Mouse (Mus musculus) gastrocnemius, adult 8-10 months (tissue): ENCODE measurements at regions not wholly inside any gene's neighbourhood (a gene's known extent, or its start where the extent isn't known, plus 50 kb on each side); places are given as distances from the start of the nearest gene placed in this dataset.

Experiments used
- DNase-seq, 2 experiments: peaks; one replicate each; pipeline ENCODE4 v3.0.0; 2022; ENCODE audit warnings: low spot score in 2 of 2

DNA sequence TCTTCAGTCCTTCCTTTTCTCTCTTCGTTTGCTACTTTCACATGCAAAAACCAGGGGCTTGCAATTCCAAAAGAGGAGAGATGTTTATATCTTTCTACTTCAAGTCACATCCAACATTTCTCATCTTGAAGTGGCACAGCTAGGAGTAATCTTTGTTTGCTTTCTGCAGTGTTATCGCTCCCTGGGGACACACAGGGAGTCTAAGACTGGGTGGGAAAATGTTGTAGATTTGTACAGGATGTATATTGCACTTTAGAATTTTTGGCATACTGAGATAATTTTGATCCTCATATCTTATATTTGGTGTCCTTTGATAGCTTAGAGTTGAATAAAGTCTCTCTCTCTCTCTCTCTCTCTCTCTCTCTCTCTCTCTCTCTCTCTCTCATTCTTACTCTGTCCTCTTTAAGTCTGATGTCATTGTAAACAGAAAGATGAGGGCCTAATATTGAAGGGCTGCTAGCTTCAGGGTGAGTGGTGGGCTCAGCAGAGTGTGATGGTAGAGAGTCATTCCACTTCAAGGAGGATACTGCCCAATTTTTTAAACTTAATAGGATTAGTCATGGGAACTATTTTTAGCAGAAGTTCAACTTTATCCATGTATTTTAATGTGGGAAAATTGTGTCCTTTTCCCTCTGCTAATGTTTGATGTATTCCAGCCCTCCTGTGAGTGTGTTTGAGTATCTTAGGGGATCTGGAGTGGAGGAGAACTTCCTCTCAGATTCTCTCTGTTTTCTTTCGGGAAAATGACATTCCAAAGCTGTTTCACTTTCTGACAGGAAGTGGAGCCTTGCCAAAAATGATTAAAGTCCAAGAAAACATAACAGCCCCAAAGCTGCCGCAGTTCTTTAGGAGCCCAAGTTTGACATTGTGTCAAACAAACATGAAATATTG, 397.3 kb upstream of the Zeb2 start:
- no peak for DNase-seq

DNA sequence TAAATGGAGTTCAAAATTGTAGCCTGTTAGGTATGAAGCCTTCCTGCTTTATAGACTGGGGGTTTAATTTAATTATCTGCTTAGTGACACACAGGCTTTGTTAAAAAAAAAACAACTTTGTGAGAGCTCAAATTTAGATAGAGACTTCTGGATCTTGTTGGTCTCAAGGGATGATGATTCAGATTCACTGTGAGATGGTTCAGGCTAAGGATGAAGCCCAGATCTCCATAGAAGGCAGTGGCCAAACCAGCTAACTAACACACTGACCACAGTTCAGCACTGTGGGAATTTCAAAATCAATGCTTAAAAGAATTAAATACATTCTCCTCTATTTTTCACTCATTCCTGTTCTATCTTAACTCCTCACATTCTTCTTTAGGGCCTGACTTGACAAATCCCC, 395.7 kb upstream of the Zeb2 start:
- no peak for DNase-seq

DNA sequence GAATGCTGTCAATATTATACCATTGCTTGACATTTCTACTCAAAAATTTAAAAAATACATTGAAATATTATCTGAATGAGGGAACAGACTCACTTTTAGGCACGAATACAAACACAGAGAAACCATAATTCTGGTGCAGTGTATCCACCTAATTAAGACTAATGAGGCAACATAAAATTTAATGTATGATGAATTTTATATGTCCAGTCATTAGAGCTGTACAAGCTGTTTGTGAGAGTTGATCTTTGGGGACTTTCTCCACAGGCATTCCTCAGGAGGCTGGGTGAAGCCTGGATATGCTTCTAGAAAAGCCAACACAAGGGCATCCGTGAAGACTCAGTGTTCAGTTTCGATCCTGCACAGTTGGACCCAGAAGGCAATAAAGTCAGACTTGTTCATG, 394.6 kb upstream of the Zeb2 start:
- no peak for DNase-seq

DNA sequence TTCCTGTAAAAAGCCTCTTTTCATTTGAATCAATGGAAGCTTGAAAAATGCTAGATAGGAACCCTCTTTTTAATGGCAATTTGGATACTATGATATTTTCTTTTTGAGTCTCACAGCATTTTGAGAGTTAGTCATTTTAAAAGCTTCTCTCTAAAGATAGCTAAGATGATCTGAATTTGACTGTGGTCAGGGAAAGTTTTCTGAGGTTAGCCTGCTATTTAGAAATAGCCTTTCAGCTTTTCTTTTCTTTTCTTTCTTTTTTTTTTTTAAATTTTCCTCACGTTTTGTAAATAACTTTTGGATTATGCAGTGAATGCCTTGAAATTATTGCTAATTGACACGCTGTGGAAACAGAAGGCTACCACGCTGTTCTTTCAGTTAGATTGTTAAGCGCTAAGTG, 387.3 kb upstream of the Zeb2 start:
- no peak for DNase-seq

DNA sequence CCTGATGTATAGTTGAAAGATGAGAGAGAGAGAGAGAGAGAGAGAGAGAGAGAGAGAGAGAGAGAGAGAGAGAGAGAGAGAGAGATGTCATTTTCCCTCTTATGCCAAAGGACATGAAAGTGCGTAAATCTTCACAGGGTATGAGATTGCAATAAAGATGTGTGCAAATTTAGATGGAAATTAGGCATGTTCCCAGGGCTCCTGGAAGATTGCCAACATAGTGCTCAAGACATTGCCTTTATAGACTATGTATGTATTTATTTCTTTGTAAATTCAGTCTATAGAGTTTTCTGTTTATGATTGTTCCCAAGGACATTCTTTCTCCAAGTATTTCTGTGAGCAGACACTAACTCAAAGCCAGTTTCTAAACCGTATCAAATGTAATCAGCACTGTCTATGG, 376.5 kb upstream of the Zeb2 start:
- DNase-seq: no peak

DNA sequence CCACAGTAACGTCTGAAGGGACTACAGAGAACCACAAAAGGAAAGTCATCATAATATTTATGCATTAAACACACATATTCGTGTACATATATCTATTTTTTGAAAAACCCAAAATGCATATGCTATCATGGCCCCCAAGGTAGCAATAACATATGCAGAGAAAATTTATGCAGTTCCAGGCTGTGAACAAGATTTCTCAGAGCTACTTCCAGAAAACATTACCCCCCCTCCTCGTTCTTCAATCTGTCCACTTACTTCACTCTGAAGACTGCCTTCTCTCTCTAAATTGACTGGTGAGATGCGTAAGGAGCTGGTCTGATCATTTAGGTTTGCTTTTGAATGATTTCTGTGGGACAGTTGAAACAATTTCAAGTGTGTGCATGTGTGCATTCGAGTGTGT, 369.3 kb upstream of the Zeb2 start:
- DNase-seq: no peak

DNA sequence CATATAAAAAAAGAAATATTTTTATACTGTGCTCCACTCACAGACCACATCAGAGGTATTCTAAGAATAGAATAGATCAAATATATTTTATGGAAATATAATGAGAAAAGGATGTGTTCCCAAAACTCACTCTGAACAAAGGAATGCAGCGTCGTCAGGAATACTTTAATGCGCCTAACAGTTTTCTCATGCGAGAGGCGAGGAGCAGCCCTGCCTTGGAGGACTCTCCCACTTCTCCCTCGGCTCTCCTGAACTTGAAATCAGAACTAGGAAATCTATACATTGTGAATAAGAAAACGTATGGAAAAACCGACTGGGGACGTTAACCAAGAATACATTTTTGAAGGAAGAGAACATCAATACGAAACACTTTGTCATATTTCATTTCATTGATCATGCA, 368.3 kb upstream of the Zeb2 start:
- DNase-seq: no peak

DNA sequence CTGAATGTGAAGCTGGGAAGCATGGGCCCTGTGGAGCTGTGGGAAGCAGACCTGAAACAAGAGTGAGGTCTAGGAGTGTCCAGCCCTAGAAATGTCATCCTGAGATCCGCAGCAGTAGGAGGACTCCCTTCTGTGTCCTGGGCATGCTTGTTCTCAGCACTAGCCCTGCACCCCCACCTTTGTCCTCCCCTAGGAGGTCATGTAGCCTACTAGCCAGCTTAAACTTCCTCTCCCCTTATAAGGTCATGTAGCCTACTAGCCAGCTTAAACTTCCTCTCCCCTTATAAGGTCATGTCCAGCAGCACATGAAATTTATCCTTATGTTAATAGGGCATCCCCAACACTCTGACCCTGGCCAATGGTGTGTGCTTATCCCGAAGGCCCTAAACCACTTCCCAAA, 363.5 kb upstream of the Zeb2 start:
- DNase-seq: no peak

DNA sequence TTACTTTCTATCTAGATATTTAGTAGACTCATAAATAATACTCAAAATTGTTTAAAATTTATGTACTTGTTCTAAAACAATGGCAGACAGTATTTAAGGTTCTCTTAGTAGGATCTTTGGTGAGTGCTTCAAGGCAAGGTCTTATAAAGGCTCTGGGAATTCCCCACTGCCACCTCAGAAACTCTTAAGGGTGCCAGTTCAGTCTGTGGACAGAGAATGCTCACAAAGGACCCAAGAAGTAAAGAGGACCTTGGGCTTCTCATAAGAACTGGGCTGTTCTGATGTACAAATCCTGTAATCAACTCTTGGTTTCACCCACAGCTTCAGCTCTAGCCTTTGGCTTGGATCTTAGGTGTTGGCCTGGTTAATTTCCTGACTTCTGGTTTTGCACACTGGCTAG, 358.8 kb upstream of the Zeb2 start:
- no peak for DNase-seq

DNA sequence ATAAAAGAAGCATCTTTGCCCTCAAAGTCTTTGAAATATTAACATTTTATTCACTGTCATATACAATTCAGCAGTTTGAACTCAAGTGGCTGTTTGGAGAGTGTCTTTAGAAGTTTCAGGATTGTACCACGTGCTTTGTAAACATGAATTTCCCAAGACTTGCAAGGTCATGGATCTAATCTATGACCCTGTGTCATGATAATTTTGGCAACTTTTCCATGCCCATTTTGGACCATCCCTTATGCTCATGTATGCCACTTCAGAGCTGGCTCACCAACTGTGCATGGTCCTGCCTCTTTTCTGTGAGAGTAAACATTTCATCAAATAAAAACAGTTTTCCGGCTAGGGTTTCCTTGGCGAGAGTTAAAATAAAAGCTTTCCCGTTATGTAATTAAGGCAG, 347.1 kb upstream of the Zeb2 start:
- DNase-seq: no peak

DNA sequence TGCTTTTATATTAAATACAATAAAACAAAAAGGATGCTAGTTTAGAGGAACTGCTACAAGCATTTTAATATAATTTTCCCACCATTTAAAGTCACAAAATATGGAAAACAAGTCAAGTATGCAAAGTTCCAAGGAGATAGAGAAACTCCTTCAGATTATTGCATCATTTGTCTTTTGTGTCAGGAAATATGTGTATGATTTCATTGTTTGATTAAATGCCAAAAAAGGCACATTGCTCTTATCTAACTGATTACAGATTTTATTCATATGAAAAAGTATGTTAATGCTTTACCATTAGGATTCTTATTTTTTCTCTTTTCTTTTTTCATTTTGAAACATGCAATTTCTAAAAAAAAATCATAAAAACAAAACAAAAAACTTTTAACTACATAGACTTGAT, 342.2 kb upstream of the Zeb2 start:
- no peak for DNase-seq

DNA sequence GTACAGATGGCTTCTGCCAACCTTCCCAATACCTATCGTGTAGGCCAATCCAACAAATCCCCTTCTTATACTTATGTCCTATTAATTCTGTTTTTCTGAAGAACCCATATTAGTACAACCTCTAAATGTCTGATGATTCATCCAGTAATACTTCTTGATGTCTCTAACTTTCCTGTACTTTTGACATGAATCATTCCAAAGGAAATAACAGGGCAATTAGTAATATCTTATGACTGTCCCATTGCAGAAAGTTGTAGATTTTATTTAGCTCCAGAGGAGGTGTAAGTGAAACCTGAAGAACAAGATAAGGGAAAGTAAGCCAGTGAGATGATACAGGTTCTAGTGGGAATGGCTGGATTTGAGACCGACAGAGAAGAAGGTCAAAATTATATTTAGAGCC, 337.6 kb upstream of the Zeb2 start:
- no peak for DNase-seq

DNA sequence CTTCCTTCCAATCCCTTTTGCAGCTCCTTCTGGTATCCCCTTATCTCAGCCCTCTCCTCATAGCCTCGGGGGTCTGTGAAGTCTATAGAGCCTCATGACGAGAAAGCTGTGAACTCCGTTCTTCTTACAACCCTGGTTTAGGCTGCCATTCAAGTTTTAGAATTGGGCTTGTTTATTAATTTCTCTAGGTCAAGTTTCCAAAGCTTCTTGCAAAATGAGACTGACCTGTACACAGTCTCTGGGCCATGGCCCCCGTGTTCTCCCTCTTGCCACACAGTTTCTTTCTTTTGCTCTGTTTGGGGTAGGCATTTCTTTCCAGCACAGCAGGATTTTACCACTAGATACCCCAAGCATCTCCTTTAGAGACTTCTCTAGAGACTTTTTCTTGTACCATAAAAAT, 322.0 kb upstream of the Zeb2 start:
- DNase-seq: no peak

DNA sequence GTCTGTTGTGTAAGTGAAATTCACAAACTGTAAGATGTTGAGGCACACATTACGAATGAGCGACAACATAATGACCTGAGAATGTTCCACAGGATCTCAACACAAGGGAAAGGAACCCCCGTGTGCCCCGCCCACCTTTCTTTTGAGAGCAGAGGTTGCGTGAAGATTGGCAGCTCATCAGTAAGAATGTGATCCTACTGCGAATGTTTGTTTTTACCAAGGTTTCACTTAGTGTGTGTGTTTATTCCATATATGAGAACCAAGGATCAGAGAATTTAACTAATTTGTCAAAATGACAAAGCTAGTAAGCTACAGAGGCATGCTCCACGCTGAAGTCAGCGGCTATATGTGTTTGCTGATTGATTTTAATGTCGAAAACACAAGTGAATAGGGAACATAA, 321.5 kb upstream of the Zeb2 start:
- DNase-seq: no peak

DNA sequence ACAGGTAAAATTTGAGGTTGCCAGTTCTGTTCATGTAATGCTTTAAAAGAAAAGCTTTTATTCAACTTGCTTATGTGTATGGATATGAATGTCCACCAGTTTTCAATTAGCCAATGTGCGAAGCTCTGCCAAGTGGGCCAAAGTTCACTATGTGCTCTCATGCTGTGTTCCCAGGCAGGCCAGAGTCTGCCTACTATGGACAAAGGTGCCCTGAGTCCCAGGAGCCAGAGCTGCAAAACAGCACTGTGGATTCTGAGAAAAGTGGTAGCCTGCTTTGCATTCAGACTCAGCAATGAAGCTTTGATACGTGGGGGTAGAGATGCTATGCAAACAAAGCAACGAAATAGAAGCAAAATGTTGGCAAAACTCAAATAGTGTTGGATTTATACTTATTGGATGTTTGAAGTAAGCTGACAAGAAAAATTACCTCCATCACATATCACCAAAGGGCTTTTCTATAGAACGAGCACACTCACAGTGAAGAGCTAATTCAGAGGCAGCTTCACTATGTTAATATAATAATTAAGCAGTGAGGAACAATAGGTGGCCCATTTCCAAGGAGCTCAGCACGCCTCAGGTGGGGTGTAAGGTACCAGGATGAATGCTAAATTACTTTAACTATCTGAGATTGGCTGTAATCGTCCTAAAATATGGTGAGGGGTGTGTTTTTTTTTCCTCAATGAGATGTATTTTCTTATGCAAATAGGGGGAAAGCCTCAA, 318.2 kb upstream of the Zeb2 start:
- DNase-seq: no peak

DNA sequence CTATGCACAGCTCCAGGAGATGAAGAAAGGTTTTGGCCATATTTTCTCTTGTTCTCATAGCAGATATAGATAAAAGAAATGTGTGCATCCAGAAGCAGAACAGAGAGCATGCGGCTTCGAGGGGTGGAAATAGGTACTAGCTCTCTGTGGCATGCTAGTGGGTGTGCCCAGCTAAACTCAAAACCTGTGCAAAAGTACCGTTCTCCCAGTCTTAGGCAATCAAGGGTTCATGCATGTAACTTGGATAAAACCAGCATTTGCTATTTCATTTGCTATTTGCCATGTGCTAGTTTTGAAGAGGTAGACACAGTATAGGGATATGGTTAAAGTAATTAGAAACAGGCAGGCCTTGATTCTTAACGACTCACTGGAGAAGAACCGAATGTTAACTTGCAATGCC, 317.6 kb upstream of the Zeb2 start:
- DNase-seq: no peak

DNA sequence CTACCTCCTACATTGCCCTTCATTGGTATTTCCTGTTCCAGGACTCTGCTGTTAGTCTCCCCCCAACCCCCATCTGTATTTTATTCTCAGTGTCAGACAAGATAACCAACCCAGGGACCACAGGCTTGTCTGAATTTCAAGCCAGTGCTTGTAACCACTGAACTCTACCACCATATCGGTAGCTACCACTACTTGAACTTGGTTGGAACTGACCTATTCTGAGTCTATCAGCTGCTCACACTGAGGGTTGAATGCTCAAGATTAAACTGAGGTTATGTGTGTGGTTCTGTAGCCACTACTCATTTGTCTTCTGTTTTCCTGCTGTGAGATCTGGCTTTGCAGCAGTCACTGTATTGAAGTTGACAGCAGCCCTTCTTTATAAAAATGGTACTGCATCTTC, 317.0 kb upstream of the Zeb2 start:
- DNase-seq: no peak

DNA sequence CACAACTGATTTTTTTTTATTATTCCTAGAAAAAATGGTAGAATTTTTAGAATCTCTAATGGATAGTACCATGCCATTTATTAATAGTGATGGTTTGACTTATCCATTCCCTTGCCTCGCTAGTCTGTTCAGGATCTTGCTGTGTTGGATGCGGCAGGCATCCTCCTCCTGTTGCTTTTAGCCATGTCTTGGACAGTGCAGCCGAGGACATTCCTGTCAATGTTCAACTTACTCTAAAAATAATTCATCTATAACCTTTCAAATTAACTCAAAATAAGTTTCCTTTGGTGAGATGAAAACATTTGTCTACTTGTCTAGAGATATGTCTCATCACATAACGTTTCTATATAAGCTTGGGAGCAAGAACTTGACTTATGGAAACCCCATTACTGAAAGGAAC, 314.2 kb upstream of the Zeb2 start:
- no peak for DNase-seq

DNA sequence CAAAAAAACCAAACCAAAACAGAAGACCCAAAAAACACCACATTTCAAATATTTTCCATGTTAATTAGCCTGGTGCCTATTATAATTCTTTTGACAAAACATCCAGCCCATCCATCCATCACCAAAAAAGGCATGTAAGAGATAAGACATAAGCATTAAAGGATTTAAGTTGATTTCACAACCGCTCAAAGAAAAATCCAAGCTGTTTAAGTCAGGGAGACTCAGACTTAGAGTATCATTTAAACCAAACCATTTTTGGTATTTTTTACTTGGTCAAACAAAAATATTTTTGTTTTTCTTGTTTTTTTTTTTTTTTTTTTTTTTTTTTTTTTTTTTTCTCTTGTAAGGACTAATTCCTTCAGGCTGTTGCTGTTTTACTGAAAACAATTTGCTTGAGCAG, 304.6 kb upstream of the Zeb2 start:
- no peak for DNase-seq

DNA sequence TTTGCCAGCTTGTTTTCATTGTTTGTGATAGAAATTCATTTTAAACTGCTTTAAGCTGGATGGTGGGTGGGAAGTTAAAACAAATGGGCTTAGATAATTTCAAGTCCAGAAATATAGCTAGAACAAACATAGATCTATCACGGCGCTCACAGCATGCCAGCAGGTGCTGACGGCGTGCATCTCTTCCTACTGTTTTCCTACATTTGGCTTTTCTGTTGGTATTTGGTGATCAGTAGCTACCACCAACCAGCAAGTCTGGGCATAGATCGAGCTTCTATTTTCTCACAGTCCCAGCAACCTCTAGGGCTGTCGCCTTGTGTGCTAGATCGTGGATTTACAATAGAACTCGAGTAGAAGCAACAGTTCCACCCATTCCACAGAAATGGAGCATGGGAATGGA, 290.9 kb upstream of the Zeb2 start:
- DNase-seq: no peak

DNA sequence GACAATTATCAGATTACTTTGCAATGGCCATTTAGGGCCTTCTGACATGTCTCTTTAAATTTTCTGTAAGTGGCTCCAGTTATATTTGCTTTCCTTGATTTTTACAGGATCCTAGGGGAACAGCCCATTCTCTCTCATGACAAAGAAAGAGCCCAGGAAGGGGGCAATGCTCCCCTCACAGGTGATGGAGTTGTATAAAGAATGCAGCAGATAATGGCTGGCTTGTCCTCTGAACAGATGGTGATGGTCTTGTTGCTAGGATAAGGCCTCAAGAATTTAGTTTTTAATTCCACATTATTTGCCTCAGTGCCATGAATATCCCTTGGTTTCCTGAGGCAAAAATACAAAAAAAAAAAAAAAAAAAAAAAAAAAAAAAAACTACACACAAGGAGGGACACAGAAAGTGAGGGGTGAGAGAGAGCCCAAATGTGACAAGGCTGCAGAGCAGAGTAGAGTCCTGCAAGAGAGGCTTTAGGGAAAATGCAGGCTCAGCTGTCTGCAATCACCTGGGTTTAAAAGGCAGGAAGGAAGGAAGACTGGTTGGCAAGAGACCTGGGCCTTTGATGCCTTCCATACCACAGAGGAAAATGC, 272.8 kb upstream of the Zeb2 start:
- no peak for DNase-seq

DNA sequence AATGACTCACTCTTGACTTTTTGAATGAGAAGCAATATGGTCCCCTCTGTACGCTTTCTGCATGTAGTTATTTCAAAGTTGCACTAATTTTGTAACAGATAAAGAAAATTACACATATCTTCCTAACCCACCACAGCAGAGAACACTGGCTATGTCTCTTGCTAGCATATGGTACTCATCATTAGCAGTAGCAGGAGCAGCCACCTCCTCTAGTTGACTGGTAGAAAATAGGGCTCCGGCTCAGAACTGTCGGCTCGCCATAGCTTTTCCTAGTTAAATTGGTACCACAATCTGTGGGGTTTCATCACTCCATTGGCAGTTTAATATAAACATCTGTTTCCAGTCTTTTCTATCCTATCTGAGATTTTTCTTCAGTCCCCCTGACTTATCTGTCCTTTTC, 254.1 kb upstream of the Zeb2 start:
- DNase-seq: no peak

DNA sequence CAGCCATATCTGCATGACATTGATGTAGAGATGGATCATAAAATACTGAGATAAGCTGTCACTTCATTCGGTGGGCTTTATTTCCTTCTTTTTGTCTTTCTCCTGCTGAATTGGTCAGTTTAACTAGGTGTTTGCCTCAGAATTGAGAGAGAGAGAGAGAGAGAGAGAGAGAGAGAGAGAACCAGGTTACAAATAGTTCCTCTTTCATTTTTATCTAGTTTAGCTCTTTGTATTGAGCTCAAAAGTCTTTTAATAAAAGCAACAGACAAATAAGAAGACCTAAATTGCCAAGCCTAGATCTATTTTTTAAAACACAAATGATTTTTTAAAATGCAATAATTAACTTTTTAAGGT, 253.4 kb upstream of the Zeb2 start:
- no peak for DNase-seq
